Mouse (Mus musculus): ENCODE measurements at regions not wholly inside any gene's neighbourhood (a gene's known extent, or its start where the extent isn't known, plus 50 kb on each side); places are given as distances from the start of the nearest gene placed in this dataset.

DNA sequence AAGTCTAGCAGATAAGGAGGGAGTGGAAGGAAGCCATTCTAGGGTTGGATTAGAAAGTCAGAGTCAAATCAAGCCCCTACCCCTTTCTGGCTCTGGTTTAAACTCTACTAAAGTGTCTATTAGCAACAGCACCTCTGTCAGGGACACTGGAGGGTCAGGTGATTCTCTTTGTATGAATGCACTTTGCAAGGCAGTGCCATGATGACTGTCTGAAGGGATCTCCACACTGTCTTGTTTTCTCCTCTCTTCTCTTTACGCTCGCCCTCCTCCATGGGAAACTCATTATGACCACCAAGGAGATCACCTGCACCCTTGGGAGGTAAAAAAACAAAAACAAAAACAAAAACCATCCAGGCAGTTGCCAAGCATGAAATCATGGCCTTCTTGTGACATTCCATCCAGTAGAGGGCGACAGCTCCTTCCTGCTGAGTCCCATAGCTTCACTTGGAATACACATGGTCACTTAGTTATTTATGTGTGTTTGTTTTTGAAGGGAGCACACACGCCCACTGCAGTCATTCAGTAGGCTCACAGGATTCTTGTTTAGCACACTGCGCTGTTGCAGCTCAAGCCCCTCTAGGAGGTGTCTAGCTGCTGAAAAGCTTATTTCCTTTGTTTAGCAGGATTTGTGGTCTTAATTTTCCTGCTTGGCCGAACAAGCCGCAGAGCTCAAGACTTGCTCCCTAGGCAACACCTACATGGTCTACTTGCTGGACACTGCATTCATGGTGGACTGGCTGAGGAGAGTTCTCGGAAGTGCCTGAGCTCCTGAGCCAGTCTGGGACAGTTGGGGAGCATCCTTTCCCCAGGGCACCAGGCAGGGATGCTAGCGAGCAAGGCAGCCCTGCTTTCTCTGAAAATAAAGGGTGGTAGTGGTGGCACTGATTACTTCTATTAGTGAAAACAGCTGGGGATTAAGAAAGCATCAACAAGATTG lies 195.2 kb upstream of the Bmper start:
- TF ChIP-seq CTCF (IDR thresholded peaks at IDR 0.05; ENCODE audit: borderline replicate concordance, control insufficient read depth, extremely low read depth, insufficient read depth, low read length, poor library complexity), result no peak
- no peak for TF ChIP-seq POLR2A (IDR thresholded peaks at IDR 0.05; ENCODE audit: control insufficient read depth, extremely low read depth, insufficient read depth, low read length, poor library complexity)
